ENCODE assay signal across 8 mouse cellular contexts in the genomic region with DNA sequence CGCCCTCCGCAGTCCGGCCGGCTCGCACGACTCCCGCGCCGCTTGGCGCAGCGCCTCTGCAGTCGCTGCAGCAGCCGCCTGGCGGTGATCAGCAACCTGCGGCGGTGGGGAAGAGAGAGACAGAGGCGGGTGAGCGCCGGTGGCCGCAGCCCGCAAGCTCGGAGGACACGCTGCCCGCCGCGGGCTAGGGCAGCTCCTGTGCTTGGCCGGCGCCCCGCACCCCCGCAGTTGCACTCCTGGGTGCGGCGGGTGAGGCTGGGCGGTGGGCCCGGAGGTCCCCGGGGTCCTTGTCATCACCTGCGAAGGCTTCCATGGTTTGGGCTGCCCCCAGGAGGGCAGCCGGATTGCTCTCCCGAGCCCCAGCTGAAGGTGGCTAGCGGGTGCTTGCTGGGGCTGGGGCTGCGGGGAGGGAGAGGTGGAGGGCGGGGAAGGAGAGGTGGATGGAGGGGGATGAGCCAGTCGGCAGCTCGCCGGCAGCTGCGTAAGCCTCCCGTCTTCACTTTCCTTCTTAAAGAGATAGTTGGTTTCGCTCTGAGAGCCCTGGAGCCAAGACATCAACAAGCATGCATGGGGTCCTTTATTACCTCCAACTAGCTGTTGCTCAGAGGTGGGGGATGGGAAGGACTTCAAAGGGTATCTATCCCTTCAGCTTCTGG. TPM values are rescaled to one million over a fixed set of nuclear protein-coding genes. Genes with fewer than 3 reads are reported as not detected.
DNase-seq lines count a peak whose midpoint lies in the region; ATAC-seq lines count a peak whose summit lies in the region.

A gene (minus strand): TSS at position 435 of the 656 bp plus-strand sequence.

- H3K9ac ChIP-seq in intestine, embryonic 16.5 days (ENCODE audit: low read depth, low read length) = peak within 1 kb of the TSS; percentile 80

- H3K27me3 ChIP-seq in embryonic facial prominence, embryonic 10.5 days (replicated peaks; ENCODE audit: low read depth, poor library complexity, severe bottlenecking) = peaks cover 56% of the 10 kb centered on the region
- 0 out of 2 replicates have a peak, but pooled peaks cover 3% of the 10 kb centered on the region for H3K27me3 ChIP-seq in intestine, embryonic 16.5 days (replicated peaks; ENCODE audit: control insufficient read depth, insufficient read depth, low read length)
- H3K27me3 ChIP-seq in megakaryocyte, embryonic 14.5 days (replicated peaks) = peaks cover 67% of the 10 kb centered on the region

- peak within 1 kb of the TSS; percentile 99 for H3K4me2 ChIP-seq in intestine, embryonic 16.5 days (ENCODE audit: low read depth, low read length)

- peak within 1 kb of the TSS; percentile 80 for H3K4me3 ChIP-seq in embryonic facial prominence, embryonic 10.5 days
- H3K4me3 ChIP-seq in intestine, embryonic 16.5 days (ENCODE audit: low read length) = peak within 1 kb of the TSS; percentile 76
- H3K4me3 ChIP-seq in megakaryocyte, embryonic 14.5 days (replicated peaks) = peak within 1 kb of the TSS; percentile 87

- ATAC-seq in intestine, embryonic 16.5 days = peak; percentile 82
- ATAC-seq in erythroblast, adult 5-6 weeks (replicated peaks; ENCODE audit: low FRiP score, poor library complexity, severe bottlenecking) = no peak

- peaks cover 15% of the 10 kb centered on the region for H3K4me1 ChIP-seq in embryonic facial prominence, embryonic 10.5 days
- peaks cover 3% of the 10 kb centered on the region; the same call in 1 of the 2 replicates for H3K4me1 ChIP-seq in intestine, embryonic 16.5 days (ENCODE audit: control insufficient read depth, insufficient read depth, low read length)
- H3K4me1 ChIP-seq in megakaryocyte, embryonic 14.5 days = peaks cover 14% of the 10 kb centered on the region

- H3K27ac ChIP-seq in embryonic facial prominence, embryonic 10.5 days (replicated peaks) = peak within 1 kb of the TSS; percentile 74
- H3K27ac ChIP-seq in intestine, embryonic 16.5 days (ENCODE audit: low read length) = no peak within 1 kb of the TSS

- WGBS in embryonic facial prominence, embryonic 10.5 days = under 1% methylated on average over 47 of the region's 47 CpGs
- WGBS in intestine, embryonic 16.5 days = under 1% methylated on average over 47 of the region's 47 CpGs

- H3K9me3 ChIP-seq in embryonic facial prominence, embryonic 10.5 days = no peaks in the 10 kb centered on the region
- no peaks in the 10 kb centered on the region for H3K9me3 ChIP-seq in intestine, embryonic 16.5 days (ENCODE audit: control insufficient read depth, low read length)
- H3K9me3 ChIP-seq in megakaryocyte, embryonic 14.5 days = 0 out of 2 replicates have a peak, but pooled peaks cover 3% of the 10 kb centered on the region

- no peaks in the 10 kb centered on the region for H3K36me3 ChIP-seq in embryonic facial prominence, embryonic 10.5 days (replicated peaks)
- H3K36me3 ChIP-seq in intestine, embryonic 16.5 days (ENCODE audit: control insufficient read depth, insufficient read depth, low read length) = no peaks in the 10 kb centered on the region
- H3K36me3 ChIP-seq in megakaryocyte, embryonic 14.5 days (replicated peaks; ENCODE audit: low read length) = no peaks in the 10 kb centered on the region

- peak; percentile 73 for DNase-seq in adrenal gland, postnatal 25 days
- DNase-seq in embryonic facial prominence, embryonic 10.5 days (ENCODE audit: low spot score) = peak; percentile 80
- DNase-seq in heart, adult 11 months = peak; percentile 98
- peak; percentile 80 to 84 for DNase-seq in left cerebral cortex, postnatal 14 days (ENCODE audit: low spot score in 2 of 2)
- DNase-seq in right cerebral cortex, adult 2 months (ENCODE audit: low spot score in 2 of 2) = peak; percentile 78 to 81

- intact Hi-C loops in left cerebral cortex, postnatal 14 days (cut with DNase I) = loop anchor here (5.0 kb wide), 2 partner anchors 35 to 45 kb away; no protein-coding TSS in a partner anchor

RNA-seq across cellular contexts. Expression of the gene that starts here (rescaled TPM):
- 10.8 and 12.7 TPM in 2 replicates for total RNA-seq in adrenal gland, postnatal 25 days (2021)
- polyA plus RNA-seq in embryonic facial prominence, embryonic 10.5 days (2016; fragmentation: Nextera tagmentation; extraction: Ambion mirVana) = 0.54 and 1.00 TPM in 2 replicates
- polyA plus RNA-seq in intestine, embryonic 16.5 days (2015; fragmentation: Nextera tagmentation; extraction: Ambion mirVana) = 1.8 and 2.0 TPM in 2 replicates
- 100 to 1,000 TPM; 230 to 236 TPM for total RNA-seq in left cerebral cortex, postnatal 14 days (2021)
- not detected in 2 replicates for polyA plus RNA-seq in megakaryocyte, embryonic 14.5 days (2012; ENCODE audit: insufficient read depth, low replicate concordance)
- not detected in 2 replicates for total RNA-seq in erythroblast, adult 5-6 weeks (2015; ENCODE audit: low replicate concordance)
- total RNA-seq in erythroblast, adult 5-6 weeks (2017; ENCODE audit: low replicate concordance) = not detected in 2 replicates

Comparison
In these comparisons a context has a peak if more than half of its experiments do, and no peak if none do; other contexts are left out.
1. RNA of the gene that starts here (total RNA-seq): 230 to 236 TPM in left cerebral cortex, postnatal 14 days; 10.8 to 12.7 TPM in adrenal gland, postnatal 25 days and not detected in erythroblast, adult 5-6 weeks; every median in the first group is over 10 times any median in the second.
2. Peak in DNase-seq, H3K4me3 ChIP-seq and H3K27ac ChIP-seq in embryonic facial prominence, embryonic 10.5 days; RNA of the gene not detected or under 1 TPM.
3. Peak in every context shown above with its lines, with median percentiles within 50 percentile points of each other: DNase-seq and H3K4me3 ChIP-seq.